Mouse (Mus musculus) retina, adult 2 months (tissue): ENCODE measurements around the gene Vps45.
"Not testable (repeated sequence)": the region's sequence is repeated elsewhere in the genome, so short reads cannot be mapped to it uniquely, and the experiment has no call there.

ENCODE experiments used
- DNase-seq: peaks from one replicate; pipeline ENCODE4 v3.0.0-alpha.2; 2012; ENCODE audit warnings: low read depth, low spot score

Gene Vps45

GRCm38 (mm10) chr3:96078711-96079110 is 20.4 kb upstream of the Vps45 start:
- no peak for DNase-seq

DNA sequence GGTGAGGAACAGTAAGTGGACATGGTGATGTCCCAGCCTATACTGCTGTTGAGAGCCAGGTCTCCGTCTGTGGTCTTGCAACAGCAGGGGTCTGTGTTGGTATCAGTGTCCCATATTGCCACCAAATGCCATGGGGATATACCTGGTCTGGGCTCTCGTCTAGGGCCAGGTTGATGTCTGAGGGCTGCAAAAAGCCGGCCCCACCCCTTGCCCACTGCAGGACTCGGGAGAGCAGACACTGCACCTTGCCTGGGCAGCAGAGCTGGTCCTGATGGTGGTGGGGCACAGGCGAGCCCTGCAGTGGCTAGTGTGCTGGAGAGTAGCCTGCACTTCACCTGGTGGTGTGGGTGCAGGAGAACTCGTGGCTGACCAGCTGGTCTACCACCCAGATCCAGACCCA is 19.8 kb upstream of the Vps45 start:
- no peak for DNase-seq

DNA sequence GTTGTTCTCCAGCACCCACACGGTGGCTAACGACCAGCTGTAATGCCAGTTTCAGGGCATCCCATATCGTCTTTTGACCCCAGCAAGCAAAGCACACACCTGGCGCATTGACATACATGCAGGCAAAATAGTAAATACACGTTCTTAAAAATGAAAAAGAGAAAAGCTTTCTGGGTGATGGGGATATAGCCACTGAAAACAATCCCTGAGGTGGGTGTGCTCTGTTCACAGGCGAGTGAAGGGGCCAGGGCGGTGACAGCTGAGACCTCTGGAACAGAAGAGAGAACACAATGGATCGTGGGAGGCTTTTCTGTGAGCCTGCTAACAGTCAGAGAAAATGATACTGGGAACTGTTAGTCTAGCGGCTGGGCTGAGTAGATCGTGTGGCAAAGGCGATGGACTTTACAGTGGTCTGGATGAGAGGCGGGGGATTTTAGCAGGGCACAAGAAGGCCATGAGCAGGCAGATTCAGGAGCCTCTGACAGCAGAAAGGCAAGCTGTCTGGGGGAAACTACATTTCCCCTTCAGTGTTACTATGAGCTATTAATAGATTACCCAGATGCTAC is 14.7 kb upstream of the Vps45 start:
- no peak for DNase-seq

DNA sequence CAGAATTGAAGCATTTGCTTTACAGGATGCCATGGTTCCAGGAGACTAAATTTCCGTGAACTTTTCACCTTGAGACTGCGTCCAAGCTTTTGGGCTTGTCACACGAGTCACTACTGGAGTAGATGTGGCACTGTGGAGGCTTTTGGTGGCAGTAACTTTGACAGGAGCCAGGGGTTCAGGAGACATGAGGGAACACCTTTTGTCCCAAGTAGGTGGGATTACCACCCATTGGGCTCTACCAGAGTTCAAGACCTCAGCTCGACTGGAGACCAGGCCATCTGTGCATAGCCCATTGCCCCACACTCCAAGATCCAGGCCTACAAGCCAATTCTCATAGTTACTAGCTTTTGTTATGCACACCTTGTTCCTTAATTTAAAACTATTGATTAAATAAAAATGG is 12.0 kb upstream of the Vps45 start:
- no peak for DNase-seq

- DNase-seq, result no peak
Observed at GRCm38 (mm10) chr3:96069542-96069941, 11.3 kb upstream of the Vps45 start.

- DNase-seq, result no peak
Observed at GRCm38 (mm10) chr3:96069046-96069445, 10.8 kb upstream of the Vps45 start.

GRCm38 (mm10) chr3:96066741-96067140 is 8.5 kb upstream of the Vps45 start:
- no peak for DNase-seq

GRCm38 (mm10) chr3:96065754-96066375 is 7.6 kb upstream of the Vps45 start:
- peak; percentile 68 for DNase-seq

DNA sequence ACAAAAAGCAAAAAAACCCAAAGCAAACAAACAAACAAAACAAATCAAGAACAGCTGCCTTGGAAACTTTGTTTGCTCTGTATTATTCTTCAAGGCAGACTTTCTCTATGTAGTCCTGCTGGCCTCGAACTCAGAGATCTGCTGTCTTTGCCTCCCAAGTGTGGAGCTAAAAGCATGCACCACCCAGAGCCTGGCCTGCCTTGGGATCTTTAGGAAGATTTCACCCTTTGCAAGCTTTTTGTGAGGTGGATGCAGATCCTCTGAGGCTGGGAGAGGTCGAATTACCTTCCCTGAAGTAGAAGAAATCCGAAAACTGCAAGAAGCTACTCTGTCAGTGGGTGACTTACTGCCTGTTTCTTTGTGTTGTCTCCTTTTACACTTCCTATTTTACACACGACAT is 6.9 kb upstream of the Vps45 start:
- DNase-seq, result no peak

DNA sequence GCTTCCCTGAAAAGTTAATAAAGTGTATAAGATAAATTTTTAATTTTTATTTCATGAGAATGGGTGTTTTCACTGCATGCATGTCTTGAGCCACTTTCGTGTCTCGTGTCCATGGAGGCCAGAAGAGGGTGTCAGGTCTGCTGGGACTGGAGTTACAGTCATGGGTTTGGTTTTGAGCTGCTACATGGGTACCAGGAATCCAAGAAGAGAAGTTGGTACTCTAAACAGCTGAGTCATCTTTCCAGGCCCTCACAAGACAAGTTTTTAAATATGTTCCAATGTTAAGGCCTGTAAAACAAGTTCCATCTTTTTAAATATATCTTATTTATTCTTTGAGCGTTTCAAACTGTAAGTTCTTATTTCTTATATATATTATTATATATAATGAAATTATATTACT is 6.0 kb upstream of the Vps45 start:
- DNase-seq, result no peak

DNA sequence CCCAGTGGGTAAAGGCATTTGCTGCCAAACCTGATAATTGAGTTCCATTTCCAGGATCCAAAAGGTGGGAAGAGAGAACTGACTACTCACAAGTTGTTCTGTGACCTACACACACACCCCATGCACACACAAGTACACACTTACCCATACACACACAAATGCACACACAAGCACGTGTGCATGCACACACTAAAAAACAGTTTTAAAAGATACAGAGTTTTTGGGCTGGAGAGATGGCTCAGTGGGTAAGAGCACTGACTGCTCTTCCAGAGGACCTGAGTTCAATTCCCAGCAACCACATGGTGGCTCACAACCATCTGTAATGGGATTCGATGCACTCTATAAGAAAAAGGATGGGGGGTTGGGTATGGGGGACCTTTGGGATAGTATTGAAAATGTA is 5.0 kb upstream of the Vps45 start:
- DNase-seq, result no peak

- DNase-seq, result no peak
Observed at GRCm38 (mm10) chr3:96060146-96060545, 1.9 kb upstream of the Vps45 start.

DNA sequence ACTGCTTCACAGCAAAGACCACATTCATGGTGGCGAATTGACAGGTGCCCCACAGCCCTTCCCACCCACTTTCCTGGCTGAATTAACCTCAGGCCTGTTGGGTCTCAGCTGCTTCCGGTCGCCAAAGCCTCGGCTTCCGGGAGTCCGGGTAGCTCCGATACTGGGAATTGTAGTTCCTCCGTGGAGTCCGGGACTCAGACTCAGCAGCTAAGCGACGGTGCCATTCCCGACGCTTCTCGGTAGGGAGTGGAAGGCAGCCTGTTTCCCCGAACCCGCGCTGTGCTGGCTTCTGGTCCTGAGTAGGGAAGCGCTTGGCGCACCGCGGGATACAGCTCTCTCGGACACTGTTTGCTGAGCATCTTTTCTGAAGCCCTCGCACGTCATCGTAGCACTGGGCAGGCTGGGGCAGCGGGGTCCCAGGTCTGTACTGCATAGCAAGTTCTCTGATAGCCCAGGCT is 490 bp downstream of the Vps45 start:
- DNase-seq, result peak; percentile 78

DNA sequence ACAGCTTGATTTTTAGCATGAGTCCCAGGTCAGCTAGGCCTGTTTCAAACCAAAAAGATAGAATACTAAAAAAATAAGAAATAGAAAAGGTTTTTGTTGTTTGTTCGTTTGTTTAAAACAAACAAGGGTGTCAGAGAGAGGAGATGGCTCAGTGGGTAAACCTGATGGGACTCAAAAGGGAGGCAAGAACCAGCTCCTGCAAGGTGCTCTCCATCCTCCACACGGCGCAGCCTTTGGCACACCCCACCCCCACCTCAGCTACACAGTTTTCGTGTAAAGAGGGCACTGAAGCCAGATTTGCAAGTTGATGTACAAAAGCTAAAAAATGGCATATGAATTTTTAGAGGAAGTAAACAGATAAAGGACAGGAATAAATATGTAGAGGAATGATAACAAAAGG is 2.2 kb downstream of the Vps45 start:
- DNase-seq, result no peak

GRCm38 (mm10) chr3:96055294-96055693 is 3.0 kb downstream of the Vps45 start:
- DNase-seq, result no peak

GRCm38 (mm10) chr3:96051839-96052238 is 6.4 kb downstream of the Vps45 start:
- no peak for DNase-seq

DNA sequence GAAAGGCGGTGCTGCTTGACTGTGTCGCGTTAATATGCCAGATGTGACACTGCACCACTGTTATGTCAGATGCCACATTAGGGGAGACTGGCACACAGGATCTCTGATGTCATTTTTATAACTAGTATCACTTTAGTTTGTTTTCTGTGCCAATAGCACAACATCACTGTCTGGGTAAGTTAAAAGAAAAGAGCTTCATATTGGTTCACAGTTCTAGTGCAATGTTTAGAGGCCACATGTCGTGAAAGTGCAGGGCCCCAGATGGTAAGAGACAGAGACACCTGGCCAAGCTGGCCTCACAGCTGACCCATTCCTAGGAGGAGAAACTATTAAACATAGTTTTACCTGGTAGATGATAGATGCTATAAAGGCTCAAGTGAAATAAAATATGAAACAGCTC is 7.1 kb downstream of the Vps45 start:
- no peak for DNase-seq

GRCm38 (mm10) chr3:96050779-96051178 is 7.5 kb downstream of the Vps45 start:
- no peak for DNase-seq

GRCm38 (mm10) chr3:96044559-96044958 is 13.7 kb downstream of the Vps45 start:
- not testable (repeated sequence) for DNase-seq

DNA sequence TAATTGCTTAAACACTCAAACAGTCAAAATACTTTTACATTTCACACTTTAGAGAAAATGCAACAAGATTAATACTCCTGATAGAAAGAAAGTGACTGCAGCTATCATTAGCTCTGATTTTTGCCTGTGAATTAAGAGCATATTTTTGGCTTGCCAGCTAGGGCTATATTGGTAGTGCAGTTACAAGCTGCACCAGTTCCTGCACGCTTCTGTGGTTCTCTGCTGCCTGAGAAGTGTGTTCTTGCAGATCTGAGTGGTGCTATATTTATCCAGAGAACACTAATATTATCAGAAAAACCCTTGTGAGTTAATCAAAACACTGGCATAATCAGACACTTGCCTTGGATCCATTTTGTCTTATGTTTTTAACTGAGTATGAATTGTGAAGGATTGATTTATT is 15.2 kb downstream of the Vps45 start:
- no peak for DNase-seq

DNA sequence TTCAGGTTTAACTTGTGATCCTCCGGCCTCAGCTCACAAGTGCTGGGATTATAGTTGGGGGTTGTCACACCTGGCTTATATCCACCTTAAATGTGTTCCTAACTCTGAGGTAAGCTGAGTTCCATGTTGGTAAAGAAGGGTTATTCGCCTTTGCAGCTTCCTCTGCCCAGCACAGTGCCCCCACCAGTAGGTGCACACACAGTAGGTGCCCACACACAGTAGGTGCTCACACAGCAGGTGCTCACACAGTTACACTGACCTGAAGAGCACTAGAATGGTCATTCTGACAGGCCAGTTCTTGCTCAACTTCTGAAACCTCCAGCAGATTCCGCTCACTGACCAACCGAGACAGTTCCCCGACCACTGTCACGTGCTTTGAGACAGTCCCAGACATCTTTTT is 17.2 kb downstream of the Vps45 start:
- DNase-seq, result no peak

DNA sequence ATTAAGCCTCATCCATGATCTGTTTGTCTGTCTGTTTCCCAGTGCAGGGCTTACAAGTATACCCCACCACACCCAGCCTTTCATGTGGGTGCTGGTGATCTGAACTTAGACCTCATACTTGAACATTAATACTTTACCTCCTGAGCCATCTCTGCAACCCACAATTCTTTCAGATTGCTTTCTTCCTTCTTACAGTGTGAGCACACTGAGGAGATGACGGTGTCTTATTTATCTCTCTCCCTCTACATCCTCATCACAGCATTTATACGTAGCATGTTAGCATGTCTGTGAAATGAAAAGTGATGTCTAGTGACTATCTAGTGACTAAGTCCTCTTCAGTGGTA is 17.6 kb downstream of the Vps45 start:
- no peak for DNase-seq

DNA sequence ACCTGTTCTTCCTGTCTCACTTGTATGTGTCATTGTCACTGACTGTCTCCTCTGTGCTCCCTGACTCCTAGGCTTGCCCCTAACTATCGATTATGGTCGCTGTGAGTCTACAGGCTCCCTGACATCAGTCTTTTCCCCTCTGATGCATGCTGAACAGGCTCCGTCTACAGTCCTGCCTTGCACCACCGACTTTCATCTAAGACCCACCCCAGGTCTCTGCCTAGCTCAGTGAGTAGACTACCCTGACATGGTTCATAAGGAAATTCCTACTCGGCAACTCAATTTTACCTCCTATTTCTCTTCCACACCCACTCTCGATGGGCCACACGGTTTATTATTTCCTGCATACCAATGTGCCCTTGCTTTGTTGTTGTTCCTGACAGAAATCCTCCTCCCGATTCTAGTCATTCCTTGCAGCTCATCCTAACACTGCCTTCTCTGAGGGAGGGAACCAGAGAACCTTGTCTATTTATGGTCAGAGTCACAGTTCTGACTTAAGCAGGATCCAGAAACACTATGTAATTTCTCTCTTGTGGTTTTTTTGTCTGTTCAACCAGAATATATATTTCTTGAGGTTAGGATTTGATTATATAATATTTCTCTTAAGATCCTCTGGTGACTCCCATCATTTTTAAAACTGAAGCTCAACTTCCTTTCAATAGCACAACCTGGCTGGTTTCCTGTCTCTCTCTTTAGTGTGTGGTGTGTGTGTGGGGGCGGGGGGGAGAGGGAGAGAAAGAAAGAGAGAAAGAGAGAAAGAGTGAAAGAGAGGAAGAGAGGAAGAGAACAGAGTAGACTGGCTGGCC is 18.2 kb downstream of the Vps45 start:
- no peak for DNase-seq
